Mouse (Mus musculus): ENCODE data around the gene Pipox.

Pipox gene

DNA sequence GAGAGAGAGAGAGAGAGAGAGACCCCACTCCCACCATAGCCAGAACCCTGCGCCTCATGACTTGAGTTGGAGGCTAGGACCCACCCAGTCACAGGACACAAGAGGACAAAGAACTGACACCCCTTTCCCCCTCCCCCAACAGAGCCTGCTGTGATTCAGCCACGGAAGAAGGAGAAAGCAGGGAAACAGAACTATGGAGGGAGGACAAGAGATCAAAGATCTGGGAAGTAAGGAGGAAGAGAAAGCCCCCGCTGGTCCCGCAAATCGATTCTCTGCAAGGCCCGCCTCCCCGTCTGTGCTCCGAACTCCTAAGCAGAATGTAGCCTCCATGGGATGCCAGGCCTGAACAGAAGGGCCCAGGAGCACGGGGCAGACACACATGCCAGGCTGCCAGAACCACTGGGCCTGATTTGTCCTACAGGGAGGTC is 12.9 kb upstream of the Pipox start:
- DNase-seq, result no peak

DNA sequence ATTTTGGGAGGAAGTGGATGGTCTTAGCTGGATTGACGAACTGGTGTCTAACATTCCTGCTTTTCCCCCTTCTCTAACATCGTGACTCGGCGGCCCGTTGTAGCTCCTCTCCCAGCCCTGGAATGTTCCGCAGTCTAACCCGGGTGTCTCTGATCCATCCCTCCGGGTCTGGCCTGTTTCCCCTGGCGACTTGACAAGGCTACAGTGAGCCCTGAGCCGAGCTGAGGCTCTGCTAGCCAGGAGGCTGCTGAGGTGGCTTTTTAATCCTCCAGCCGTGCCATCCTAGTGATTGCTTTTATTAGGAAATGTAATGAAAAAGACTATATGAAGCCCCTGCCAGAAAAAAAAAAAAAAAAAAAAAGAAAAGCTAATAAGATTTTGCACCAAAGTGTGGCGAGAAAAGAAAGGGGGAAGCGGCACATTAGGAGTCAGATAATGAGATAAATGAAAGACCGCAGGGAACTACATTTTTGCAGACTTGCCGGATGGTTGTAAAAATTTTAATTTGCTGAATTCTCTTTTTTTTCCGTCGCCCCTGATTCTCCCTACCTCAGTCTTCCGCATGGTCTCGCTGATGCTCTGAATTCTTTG is 12.3 kb upstream of the Pipox start:
- no peak for DNase-seq

- no peak for DNase-seq
Measured at GRCm38 (mm10) chr11:77904707-77905106, 10.8 kb upstream of the Pipox start.

DNA sequence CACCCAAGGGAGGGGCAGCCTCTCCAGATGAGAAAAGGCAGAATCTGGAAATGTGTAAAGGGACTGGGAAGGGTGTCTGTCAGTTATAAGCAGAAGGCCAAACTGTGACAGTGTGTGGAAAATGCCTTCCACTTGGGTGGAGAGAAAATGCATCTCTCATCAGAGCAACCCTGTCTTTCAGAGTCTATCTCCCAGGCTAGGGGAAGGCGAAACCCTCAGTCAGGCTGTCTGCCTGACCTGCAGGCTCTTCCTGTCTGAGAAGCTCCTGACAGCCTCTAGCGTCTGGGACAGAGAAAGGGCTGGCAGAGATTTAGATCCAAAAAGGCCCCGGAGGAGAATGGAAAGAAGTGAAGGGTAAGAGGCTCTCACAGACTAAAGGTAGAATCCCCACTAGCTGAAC is 9.9 kb upstream of the Pipox start:
- no peak for DNase-seq

- no peak for DNase-seq
Measured at GRCm38 (mm10) chr11:77901775-77902355, 8.0 kb upstream of the Pipox start.

DNA sequence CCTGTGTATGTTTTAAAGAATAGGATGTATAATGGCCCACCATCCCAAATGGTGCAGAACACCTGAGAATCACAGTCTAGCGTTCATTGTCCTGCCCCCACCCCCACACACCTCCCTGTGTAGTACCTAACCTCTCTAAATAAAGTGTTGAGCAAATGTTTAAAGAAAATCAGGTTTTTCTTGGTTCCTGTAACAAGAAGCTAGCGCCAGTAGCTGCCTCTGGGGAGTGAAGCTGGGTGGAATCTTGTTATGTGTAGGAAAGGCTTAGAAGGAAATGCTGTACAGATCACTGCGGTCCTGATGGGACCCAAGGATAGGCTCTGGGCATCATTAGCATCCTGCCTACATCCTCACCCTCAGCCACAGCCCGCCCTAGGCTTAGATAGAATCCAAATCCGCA is 7.5 kb upstream of the Pipox start:
- DNase-seq, result no peak

DNA sequence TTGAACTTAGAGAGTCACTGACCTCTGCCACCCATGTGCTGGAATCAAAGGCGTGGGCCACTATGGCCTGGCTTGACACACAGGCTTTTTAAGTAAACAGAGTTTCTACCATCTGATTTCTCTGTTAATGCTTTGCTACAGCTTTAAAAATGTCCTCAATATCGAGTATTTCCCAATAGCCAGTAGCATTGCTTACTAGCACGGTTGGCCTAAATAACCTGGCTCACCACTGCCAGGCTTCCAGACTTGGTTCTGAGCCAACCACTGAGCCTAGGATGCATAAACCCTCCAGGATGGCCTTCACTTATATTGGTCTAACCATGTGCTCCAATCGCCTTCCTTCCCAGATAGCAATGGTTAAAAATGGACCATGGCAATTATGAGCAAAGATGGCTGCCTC is 6.8 kb upstream of the Pipox start:
- no peak for DNase-seq

DNA sequence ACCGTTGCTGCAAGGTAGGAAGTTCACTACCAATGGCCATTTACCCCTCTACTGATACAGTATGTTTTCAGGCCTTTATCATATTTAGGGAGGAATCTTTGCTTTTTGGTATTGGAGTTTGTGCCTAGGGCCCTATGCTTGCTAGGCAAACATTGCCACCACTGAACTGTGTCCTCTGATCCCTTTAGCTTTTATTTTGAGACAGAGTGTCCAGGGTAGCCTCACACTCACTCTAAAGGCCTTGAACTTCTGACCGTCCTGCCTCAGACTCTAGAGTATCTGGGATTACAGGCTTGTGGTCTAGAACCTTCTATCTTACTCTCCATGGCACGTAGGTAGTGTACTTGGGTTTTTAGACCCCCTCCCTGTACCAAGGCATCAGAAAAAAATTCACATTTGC is 6.3 kb upstream of the Pipox start:
- no peak for DNase-seq

DNA sequence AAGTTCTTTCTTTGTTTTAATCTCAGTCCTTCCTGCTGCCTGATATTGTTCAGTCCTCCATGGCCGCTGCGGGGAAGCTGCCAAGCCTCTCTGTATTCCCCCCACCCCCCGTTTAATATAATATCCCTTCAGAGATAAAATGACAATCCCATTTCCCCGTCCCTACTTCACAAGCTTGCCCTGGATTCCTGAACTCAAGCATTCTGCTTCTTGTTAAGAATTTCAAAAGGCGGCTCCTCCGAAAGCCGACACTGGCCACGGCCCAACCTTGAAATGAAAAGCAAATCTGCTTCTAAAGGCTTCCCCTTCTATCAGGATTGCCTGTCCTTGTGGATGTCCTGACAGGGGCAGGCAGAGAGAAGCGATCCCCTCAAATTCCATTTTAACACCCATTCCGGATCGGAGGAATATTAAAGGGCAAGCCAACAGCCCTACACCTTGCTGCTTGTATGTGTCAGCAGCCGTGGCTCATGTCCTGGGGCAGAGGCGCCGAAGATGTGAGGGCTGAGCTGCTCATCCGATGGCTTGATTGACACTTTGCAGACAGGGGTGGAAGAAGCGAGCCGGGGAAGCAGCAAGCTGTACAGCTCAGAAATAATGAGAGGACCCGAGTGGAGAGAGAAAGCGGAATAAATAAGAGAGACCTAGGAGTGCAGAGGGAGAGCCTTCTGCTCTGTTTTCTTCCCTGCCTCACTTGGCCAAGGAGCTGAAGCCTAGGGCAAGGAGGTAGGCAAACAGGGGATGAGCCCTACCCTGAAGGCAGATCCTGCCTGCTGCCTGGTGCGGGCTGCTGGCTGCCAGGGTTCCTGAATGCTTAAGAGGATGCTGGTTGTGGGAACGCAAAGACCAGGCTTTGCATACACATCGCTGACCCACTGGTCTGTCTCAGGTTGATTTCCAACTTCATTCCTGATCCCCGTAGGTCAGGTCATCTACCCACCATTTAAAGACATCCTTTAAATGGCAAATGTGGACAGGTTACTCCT is 3.2 kb upstream of the Pipox start:
- DNase-seq, result no peak

DNA sequence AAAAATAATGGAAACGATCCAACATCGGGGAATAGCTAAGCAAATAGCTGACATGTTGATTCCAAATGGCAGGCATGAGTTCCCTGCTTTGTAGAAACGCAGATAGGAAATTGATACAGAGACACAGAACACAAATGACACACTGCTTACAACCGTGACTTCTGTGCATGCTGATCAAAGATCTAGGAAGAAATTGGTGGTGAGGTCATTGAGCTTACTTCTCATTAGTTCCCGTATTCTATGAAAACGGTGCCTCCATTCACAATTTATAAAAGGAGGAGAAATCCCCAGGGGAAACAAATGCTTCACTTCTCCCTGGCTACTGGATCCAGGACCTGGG is 2.6 kb upstream of the Pipox start:
- no peak for DNase-seq

- DNase-seq, result no peak
Measured at GRCm38 (mm10) chr11:77896011-77896410, 2.1 kb upstream of the Pipox start.

DNA sequence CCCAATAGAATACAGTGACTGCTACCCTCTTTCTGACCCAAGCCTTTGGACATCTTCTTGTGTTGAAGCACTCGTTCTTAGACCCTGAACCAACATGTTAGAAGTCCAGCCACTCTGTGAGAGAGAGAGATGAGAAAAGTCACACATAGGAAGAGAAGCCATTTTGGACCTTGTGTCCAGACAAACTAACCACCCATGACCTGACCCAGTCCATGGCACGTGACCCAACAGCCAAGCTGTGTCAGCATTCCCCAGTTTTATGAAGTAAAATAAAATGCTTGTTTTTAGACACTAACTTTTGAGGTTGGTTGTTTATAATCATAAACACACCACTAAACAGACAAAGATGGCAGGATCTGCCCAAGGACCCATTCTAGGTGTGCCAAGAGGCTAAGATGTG is 1.1 kb upstream of the Pipox start:
- no peak for DNase-seq

- no peak for DNase-seq
Measured at GRCm38 (mm10) chr11:77893283-77893682, 613 bp downstream of the Pipox start.

DNA sequence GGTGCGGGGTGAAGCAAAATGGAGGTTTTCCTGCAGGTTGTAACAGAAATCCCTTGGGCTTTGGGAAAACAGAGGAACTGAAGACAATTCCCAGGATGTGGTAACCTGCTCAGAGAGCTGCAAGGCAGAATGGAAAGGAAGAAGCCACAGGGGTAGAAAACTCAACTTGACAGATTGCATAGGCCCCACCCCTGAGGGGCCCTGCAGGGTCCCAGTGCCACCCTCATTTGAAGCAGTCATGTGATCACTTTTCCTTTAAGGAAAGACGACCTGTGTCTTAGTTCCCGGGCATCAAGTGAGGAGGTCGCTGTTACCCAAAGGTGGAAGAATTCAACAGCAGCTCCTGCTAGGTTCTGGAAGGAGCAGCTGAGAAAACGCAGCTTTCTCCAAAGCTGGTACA is 1.0 kb downstream of the Pipox start:
- no peak for DNase-seq

DNA sequence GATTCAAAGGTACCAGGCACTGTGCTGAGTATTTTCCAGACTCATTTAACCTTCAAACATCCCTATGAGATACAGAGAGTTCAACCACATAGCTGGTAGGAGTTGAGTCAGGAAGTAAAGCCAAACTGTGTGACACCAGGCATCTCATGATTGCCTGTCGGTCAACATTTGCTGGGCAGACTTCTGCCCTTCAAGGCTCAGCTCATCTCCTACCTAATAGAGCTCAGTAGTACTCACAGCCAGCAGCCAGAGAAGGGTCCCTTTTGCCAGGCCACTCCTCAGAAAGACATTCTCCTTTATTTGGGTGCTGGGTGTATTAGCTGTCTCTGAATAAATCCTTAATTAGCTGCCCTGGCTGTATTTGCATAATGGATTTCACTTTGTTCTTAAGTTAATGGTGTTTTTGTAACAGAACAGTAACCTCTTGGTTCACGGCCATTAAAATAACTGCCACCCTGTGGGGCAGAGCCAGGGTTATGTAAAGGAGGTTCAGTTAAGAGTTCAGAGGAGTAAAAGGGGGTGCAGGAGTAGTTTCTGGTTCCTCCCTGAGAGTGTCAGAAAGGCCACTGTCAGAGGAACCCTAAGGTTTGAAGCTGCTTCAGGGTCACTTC is 3.1 kb downstream of the Pipox start:
- no peak for DNase-seq

GRCm38 (mm10) chr11:77889484-77889883 is 4.4 kb downstream of the Pipox start:
- DNase-seq, result no peak

- no peak for DNase-seq
Measured at GRCm38 (mm10) chr11:77888846-77889245, 5.0 kb downstream of the Pipox start.

DNA sequence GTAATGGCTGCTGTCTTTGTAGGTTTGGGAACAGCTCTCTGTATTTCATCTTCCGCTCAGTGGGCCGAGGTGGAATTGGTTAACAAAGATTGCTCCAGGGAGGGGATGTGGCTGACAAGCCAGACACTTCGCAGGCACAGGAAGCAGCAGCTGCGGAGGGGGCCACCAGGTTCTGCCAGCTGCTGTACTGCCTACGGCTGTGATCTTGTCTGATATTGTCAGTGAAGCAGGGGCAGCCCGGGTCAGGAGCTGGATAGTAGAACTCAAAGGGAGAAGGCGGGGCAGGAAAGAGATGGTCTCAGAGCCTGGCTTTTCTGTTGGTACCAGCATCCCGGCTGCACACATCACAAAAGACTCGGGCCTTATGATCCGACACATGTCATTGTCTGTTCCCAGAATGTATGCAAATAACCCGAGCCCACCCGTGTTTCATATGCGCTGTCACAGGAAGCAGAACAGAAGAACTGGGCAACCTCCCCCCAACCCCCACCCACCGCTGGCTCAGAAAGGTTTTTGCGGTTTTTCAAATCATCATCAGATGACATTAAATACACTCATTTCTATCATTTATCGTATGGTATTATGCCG is 6.4 kb downstream of the Pipox start:
- DNase-seq, result peak; percentile 86

DNA sequence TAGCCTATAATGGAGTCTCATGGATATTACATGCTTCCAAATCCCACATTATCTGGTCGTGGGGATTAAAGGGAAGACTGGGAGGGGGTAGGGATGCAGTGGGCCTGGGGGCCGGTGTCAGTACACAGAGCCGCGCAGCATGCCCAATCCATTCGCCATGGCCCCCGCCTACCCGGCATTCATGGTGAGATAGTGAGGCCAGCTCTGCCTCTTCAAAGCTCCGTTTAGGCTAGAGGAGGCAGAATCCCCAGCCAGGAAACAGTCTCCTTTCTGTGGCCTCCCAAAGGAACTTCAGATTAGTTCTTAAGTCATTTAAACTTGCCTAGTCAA is 8.7 kb downstream of the Pipox start:
- no peak for DNase-seq

DNA sequence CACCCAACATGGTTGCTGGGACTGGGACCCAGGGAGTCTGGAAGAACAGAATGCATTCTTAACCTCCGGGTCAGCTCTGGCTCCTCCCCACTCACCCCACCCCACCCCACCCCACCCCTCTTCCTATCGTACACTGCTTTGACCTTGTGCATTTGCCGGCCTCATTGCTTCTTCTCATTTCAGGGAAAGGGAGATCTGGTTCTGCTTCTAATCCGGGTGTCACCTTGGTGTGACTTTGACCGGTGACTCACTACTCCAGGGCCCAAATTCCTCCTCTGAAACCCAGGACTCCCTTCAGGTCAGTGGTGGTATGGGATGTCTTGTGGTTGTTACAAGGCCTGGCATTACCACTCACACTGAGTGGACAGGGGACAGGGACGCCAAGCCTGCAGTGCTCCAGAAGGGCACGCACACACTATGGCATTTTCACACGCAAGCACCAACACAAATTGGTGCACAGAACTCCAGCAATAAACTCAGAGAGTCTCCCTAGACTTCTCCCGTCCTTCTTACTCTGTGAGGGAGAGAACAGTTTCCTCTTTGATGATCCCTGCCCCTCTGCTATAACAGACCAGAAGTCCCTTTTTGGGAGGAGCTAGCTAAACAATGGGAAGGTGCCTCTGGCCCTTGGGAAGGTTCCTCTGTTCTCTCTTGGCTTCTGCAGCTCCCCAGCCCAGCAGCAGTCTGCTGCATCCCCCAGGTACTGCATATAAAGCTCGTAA is 9.2 kb downstream of the Pipox start:
- DNase-seq, result no peak

DNA sequence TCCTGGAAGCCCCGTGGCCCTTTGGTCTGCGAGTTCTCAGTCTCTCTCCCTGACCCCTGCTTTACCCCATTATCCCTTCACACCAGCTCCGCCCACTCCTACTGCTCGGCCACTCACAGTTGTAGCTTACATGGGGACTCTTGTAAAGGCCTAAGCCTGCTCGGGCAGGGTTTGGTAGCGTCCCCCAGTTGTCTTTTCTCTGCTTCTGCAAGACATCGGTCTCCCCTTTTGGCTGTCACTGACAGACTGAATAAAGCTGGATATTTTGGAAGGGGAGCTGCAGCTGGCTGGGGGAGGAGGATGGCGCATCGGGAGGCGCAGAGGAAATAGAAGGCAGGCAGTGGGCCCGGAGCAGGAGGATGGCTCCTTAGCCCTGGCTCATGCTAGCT is 17.1 kb downstream of the Pipox start:
- peak; percentile 44 for DNase-seq

DNA sequence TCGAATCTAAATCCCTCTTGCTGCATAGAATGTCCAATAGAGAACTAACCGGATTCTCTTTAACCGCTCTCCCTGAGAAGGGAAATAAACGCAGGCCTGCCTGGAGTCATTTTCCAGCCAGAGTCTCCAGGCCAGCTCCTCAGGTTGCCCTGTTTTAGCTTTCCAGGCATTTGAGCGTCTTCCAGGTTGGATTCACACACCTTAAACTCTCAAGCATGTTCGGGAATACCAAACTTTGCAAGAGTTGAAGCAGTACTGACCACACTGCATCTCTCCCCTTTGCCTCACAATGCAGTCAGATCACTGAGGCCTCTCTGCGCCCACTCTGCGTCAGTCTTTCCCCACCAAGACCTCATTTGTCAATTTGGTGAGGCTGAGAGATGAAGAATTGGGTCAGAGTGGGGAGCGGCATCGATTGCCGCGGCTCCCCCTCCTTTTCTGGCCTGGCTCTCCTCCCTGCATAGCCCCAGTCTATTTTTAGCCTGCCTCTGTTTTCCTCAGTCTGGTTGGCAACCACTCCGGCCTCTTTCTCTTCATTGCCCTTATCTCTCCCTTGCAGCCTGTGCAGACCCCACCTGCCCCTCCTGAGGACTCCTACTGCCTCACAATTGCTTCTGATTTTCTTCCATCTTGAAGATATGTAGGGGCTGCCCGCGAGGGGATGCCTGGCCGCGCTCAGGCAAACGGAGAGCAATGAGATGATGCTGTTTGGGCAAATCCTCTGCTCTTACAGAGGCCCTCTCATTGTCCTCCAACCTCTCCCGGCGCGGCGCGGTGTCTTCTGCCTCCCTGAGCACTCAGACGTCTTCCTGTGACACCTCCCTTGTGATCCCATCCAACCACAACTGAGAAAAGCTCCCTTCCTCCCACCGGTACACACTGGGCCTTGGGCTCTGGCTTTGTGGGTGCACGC is 17.8 kb downstream of the Pipox start:
- peak; percentile 62 for DNase-seq
